Mouse (Mus musculus): Measurements from ENCODE around the gene Wwtr1.

Wwtr1 gene

DNA sequence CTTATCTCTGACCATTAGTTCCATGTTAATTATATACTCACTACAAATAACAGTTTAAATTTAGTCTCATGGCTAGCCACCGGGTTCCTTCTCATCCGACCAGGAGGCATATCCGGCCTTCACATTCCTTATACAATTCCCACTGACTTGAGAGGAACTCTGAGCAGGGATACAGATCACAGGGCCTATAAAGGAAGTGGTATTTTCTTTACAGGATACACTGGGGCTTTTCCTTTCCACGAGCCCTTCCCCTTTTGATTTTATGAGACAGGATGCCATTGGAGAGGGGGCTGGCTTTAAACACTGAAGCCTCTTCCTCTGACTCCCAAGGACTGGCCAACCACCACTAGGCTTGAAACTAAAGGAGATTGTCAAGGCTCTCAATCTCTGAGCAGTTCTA is 59.6 kb downstream of the Wwtr1 start:
- no peak for DNase-seq (ENCODE audit: low spot score)

GRCm38 (mm10) chr3:57515044-57515443 is 60.7 kb downstream of the Wwtr1 start:
- DNase-seq (ENCODE audit: low spot score), result no peak

- no peak for DNase-seq (ENCODE audit: low spot score)
Measured at GRCm38 (mm10) chr3:57511816-57512586, 63.7 kb downstream of the Wwtr1 start.

- no peak for DNase-seq (ENCODE audit: low spot score)
Measured at GRCm38 (mm10) chr3:57509945-57510675, 65.6 kb downstream of the Wwtr1 start.

DNA sequence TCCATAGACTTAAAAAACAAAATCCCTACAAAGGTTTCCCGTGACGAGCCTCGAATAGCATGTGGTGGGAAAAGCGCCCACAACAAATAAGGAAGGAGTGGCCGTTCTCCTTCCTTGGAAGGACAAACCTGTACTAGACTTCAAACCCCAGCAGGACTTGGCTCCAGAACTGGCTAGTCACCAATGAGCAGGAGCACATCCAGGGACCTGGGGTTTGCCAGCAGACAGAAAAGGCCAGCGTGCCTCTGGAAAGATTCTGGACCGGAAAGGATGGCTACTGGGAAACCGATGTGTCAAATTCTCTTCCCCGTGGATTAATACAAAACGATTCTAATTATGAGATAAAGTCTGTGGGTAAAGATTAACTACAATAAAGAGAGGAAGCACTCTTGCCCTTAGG is 69.7 kb downstream of the Wwtr1 start:
- peak; percentile 12 for DNase-seq (ENCODE audit: low spot score)

DNA sequence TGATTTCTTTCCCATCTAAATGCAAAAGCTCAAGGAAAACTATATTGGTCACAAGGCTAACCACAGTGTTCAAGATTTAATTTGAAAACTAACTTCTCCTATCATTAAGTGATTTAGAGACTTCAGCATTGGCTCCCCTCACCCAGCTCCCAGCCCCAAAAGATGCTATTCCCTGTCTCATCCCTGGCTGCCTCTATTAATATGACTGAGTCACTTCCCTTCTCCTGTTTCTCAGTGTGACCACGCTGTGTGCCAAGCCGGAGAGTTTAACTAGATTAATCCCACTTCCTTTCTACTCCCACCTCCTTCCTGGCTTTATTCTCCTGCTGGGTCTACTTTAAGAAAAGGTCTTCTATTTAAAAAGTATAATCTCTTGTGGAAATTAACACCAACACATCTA is 71.0 kb downstream of the Wwtr1 start:
- DNase-seq (ENCODE audit: low spot score), result no peak

DNA sequence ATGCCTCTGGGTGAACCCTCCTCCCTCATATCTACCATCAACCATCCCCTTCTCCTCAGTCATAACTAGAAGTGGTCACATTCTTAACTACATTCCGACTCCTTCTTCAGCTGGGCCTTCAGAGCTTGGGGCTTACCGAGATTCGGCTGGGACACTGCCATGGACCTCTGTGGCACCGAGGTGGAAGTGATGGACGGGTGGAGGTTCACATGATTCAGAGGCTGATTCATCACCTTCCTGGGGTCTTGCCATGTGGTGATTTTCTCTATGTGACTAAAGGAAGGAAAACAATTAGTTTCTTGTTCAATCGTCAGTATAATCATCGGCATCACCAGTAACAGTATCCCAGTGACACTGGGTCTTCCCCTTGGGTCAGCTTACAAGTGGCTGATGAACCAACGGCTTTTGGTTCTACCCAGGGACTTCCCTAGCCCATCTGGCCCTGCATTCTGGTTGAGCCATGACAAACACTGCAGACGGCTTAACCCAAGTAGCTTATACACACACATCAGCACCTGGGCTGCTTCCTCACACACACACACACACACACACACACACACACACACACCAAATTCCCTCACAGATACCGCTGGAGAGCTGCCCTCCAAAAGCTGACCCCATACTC is 74.0 kb downstream of the Wwtr1 start:
- no peak for DNase-seq (ENCODE audit: low spot score)

DNA sequence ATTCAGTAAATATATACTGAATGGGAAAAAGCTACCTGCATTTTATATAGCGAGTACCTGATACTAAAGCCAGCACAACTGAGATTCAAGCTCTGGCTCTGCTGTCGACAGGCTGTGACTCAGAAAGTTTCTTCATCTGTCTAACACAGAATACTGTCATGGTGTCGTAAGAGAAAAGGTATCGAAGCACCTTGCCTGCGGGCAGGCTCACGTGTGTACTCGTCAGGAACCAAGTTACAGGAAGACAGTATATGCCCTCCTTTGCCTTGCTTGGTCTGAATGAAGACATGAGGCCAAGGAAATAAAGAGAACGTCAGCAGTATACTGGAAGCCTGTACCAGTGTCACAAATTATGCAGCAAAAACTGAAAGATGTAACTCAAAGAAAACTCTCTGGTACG is 74.9 kb downstream of the Wwtr1 start:
- no peak for DNase-seq (ENCODE audit: low spot score)

DNA sequence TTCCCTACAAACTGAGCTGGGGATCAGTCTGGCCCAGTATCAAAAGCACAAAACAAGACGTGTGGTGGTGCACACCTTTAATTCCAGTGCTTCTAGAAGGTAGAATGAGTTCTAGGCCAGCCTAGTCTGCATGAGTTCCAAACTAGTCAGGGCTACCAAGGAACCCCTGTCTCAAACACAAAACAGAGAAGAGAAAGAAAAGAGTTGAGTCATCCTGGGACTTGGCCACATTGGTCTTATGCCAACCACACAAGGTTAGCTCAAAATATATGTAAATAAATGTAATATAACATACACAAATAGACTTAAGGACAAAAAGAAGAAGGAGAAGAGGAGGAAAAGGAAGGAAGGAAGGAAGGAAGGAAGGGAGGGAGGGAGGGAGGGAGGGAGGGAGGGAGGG is 77.9 kb downstream of the Wwtr1 start:
- no peak for DNase-seq (ENCODE audit: low spot score)

GRCm38 (mm10) chr3:57496428-57496827 is 79.3 kb downstream of the Wwtr1 start:
- no peak for DNase-seq (ENCODE audit: low spot score)

- no peak for DNase-seq (ENCODE audit: low spot score)
Measured at GRCm38 (mm10) chr3:57487455-57488153, 88.1 kb downstream of the Wwtr1 start.

DNA sequence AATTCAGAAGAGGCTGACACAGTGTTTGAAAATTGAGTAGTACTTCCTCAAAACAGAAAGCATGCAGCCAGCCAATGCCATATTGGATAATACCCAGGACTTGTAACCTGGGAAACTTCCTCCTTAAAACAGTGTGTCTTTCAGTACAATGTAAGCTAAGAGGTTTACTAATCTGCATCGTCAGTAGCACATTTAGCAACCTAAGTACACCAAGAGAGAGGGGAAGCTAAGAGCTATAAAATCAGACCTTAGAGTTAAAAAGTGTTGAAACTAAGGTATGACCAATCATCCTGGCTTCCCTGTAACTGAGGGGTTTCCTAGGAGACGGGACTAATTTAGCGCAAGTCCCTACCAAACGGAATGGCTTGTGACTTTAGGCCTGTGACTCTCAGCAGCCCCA is 89.6 kb downstream of the Wwtr1 start:
- no peak for DNase-seq (ENCODE audit: low spot score)

DNA sequence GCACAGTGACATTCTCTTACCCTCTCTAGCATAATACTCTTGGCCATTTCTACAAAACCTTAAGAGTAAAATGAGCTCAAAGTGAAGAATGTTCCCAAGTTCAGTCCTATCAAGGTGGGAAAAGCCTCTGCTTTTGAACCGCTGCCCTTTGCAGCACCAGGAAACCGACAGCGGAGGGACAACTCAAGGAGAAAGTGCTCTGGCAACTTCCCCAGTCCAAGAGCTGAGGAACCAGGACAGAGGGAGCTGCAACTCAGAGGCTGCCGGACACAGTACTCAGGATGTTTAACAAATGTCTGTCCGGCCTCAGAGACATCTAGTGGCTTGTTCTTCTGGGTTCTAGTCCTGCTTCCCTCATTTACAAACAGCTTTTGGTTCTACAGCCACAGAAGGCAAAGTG is 93.7 kb downstream of the Wwtr1 start:
- DNase-seq (ENCODE audit: low spot score), result no peak

GRCm38 (mm10) chr3:57480640-57481039 is 95.1 kb downstream of the Wwtr1 start:
- DNase-seq (ENCODE audit: low spot score), result no peak

GRCm38 (mm10) chr3:57474421-57474820 is 101.3 kb downstream of the Wwtr1 start:
- no peak for DNase-seq (ENCODE audit: low spot score)

DNA sequence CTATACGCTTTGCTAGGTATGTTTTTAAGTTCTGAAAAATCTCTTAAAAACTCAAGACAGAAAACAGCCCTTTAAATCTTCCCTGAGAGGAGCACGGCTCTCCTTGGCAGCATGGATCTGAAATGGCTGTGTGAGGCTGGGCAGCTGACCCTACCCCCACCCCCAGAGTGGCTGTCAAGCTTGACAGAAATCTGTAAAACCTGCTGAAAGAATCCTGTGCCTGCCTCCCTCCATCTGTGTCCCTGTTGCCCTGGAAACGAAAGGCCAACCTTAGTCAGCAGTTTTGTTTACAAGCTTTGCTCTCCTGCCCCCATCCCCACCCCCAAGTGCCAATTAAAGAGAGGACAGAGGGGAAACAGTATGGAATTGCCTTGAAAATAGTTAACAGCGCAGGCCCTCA is 103.3 kb downstream of the Wwtr1 start:
- no peak for DNase-seq (ENCODE audit: low spot score)

GRCm38 (mm10) chr3:57470981-57471601 is 104.6 kb downstream of the Wwtr1 start:
- peak; percentile 16 for DNase-seq (ENCODE audit: low spot score)

DNA sequence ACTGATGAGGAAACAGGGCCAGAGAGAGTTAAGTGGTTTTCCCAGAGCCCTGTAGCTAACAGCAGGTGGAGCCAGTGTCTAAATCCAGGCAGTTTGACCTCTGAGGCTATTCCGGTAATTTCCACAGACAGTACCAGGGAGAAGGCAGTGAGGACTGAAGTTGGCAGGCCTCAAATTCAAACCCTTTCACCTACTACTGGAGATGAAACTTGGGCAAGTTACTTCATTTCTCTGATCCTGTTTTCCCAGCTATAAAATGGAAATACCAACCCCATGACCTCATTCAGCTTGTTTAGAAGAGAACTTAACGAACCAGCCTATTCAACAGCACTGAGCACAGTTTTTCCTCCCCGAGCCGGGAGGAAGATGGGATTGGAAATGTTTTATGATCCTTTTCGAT is 105.4 kb downstream of the Wwtr1 start:
- peak; percentile 45 for DNase-seq (ENCODE audit: low spot score)

GRCm38 (mm10) chr3:57469325-57469724 is 106.4 kb downstream of the Wwtr1 start:
- no peak for DNase-seq (ENCODE audit: low spot score)

- no peak for DNase-seq (ENCODE audit: low spot score)
Measured at GRCm38 (mm10) chr3:57466289-57466688, 109.4 kb downstream of the Wwtr1 start.

DNA sequence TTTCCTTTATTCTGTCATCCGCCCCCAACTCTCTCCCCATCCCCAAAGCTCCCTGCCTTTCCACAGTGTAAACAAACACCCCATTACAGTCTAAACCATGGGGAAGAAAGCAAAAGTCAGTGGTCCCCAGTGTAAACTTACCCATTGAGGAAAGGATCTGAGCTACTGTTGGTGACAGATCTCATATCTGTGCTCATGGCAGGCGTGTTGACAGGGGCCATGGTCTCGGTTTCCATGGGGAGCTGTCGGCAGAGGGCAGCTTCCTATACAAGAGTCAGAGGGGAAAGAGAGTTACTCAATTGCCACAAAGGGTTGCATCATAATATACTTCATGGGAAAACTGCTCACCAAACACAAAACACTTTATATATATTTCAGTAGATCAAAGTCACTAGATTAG is 112.4 kb downstream of the Wwtr1 start:
- DNase-seq (ENCODE audit: low spot score), result no peak

DNA sequence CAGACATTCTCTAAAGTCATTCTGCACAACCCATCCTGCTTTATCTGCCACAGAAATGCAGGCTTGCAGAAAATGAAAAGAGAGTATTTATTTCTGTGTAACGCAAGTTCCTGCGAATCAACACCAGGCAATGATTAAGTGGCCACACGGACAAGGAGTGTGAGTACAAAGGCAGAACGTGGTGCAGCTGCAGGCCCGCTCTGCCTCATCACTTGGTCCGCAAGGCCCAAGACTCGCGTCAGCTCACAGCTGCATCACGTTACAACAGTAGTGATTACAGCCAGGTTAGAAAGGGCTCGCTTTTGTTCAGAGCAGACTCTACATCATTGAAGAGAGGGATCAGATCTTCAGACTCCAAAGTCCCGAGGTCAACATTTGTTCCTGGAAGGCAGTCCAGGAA is 117.1 kb downstream of the Wwtr1 start:
- no peak for DNase-seq (ENCODE audit: low spot score)
